Mouse (Mus musculus): ENCODE results near the gene Dnajc13.

GRCm38 (mm10) chr9:104109151-104109550, 153.6 kb downstream of the Dnajc13 start:
- TF ChIP-seq CTCF (IDR thresholded peaks at IDR 0.05; ENCODE audit: low read depth) = no peak
- no peak for TF ChIP-seq EP300 (optimal IDR thresholded peaks at IDR 0.05)
